Mouse (Mus musculus) midbrain, embryonic 15.5 days (tissue): Measurements from ENCODE around the gene Ugt1a9. TPM values are rescaled to one million over a fixed set of nuclear protein-coding genes. Genes with fewer than 3 reads are reported as not detected.
"Not testable (repeated sequence)": the region's sequence is repeated elsewhere in the genome, so short reads cannot be mapped to it uniquely, and the experiment has no call there.

ENCODE experiments used
- ATAC-seq: fragments of 200-750 bp; cut with Nextera tagmentation; replicated peaks from 2 replicates; pipeline ENCODE4 v1.8.0; 2017; ENCODE audit warnings: moderate TSS enrichment
- H3K27ac ChIP-seq: fragments of 300-500 bp; sonication (generic); 2 replicates; pipeline ENCODE4 v1.5.1; 2015; ENCODE audit warnings: mild to moderate bottlenecking, inconsistent platforms
- H3K27me3 ChIP-seq: fragments of 300-500 bp; sonication (generic); replicated peaks from 2 replicates; pipeline ENCODE4 v1.6.1; 2015; ENCODE audit warnings: inconsistent platforms
- H3K36me3 ChIP-seq: fragments of 300-500 bp; sonication (generic); replicated peaks from 2 replicates; pipeline ENCODE4 v1.6.1; 2015; ENCODE audit warnings: inconsistent platforms
- H3K4me1 ChIP-seq: fragments of 300-500 bp; sonication (generic); 2 replicates; pipeline ENCODE4 v1.6.1; 2015; ENCODE audit warnings: inconsistent platforms
- H3K4me2 ChIP-seq: fragments of 300-500 bp; sonication (generic); 2 replicates; pipeline ENCODE4 v1.6.1; 2015; ENCODE audit warnings: inconsistent platforms, mild to moderate bottlenecking, moderate library complexity
- H3K4me3 ChIP-seq: fragments of 300-500 bp; sonication (generic); 2 replicates; pipeline ENCODE4 v1.5.1; 2015; ENCODE audit warnings: mild to moderate bottlenecking, inconsistent platforms
- H3K9ac ChIP-seq: fragments of 300-500 bp; sonication (generic); 2 replicates; pipeline ENCODE4 v1.6.1; 2015; ENCODE audit warnings: mild to moderate bottlenecking, inconsistent platforms
- H3K9me3 ChIP-seq: fragments of 300-500 bp; sonication (generic); 2 replicates; pipeline ENCODE4 v1.6.1; 2016; ENCODE audit warnings: inconsistent platforms
- WGBS: fragments of 180-500 bp; shearing (Covaris S2); methylation state at CpG from one replicate; pipeline ENCODE4 v1.1.7; 2015; ENCODE audit warnings: mixed read lengths; 5-methylcytosine and 5-hydroxymethylcytosine counted together
- polyA plus RNA-seq: library from polyadenylated mRNA; unstranded; fragments of >200 nt; fragmentation: Nextera tagmentation; extraction: Ambion mirVana; gene quantifications from 2 replicates; pipeline ENCODE4 v1.2.1, GENCODE M21; 2015

Ugt1a9 gene
- polyA plus RNA-seq, 1 experiment from 2014 or later = not detected

DNA sequence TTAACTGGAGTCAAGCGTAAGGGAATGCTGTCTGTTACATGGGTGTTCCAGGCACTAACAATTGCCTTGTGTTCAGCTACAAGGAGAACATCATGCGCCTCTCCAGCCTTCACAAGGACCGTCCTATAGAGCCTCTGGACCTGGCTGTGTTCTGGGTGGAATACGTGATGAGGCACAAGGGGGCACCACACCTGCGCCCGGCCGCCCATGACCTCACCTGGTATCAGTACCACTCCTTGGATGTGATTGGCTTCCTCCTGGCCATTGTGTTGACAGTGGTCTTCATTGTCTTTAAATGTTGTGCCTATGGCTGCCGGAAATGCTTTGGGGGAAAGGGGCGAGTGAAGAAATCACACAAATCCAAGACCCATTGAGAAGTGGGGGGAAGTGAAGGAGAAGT lies 147.5 kb downstream of the Ugt1a9 start:
- H3K9me3 ChIP-seq = peaks cover 47% of the 10 kb centered on the region
- 75% methylated on average over 9 of the region's 9 CpGs for WGBS
- no peak overlapping the region for H3K4me3 ChIP-seq
- H3K9ac ChIP-seq = no peak overlapping the region
- no peaks in the 10 kb centered on the region for H3K4me1 ChIP-seq
- H3K27ac ChIP-seq = no peak overlapping the region
- H3K27me3 ChIP-seq = no peaks in the 10 kb centered on the region
- no peaks in the 10 kb centered on the region for H3K36me3 ChIP-seq
- no peak for ATAC-seq
- no peak overlapping the region for H3K4me2 ChIP-seq

GRCm38 (mm10) chr1:88218591-88218990 lies 148.0 kb downstream of the Ugt1a9 start:
- H3K27me3 ChIP-seq = no peaks in the 10 kb centered on the region
- no peak overlapping the region for H3K27ac ChIP-seq
- no peak overlapping the region for H3K4me2 ChIP-seq
- H3K4me1 ChIP-seq = no peaks in the 10 kb centered on the region
- WGBS = 55% methylated on average over 4 of the region's 4 CpGs
- ATAC-seq = no peak
- H3K9ac ChIP-seq = no peak overlapping the region
- H3K9me3 ChIP-seq = peaks cover 42% of the 10 kb centered on the region
- H3K36me3 ChIP-seq = no peaks in the 10 kb centered on the region
- H3K4me3 ChIP-seq = no peak overlapping the region

DNA sequence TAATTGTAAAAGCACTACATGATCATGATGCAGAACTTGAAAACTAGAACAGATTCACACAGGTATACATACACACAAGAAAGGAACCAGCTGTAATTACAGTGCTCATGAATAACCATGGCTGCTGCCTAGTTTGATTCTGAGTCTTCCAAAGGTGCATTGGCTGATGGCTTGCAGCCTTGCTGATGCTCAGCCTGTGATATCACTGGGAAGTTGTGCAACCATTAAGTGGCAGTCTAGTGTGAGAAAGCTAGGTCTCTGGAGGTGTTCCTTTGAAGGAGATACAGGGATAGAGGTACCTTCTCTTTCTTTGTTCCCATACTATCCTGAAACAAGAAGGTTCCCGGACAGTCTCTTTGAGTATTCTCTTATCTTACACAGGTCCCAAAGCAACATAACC lies 148.5 kb downstream of the Ugt1a9 start:
- H3K9ac ChIP-seq = no peak overlapping the region
- no peak overlapping the region for H3K4me3 ChIP-seq
- no peak overlapping the region for H3K4me2 ChIP-seq
- no peak overlapping the region for H3K27ac ChIP-seq
- 16% methylated on average over 1 of the region's 1 CpGs for WGBS
- H3K36me3 ChIP-seq = no peaks in the 10 kb centered on the region
- peaks cover 37% of the 10 kb centered on the region for H3K9me3 ChIP-seq
- no peak for ATAC-seq
- no peaks in the 10 kb centered on the region for H3K4me1 ChIP-seq
- no peaks in the 10 kb centered on the region for H3K27me3 ChIP-seq

- no peak overlapping the region for H3K4me2 ChIP-seq
- H3K27ac ChIP-seq = no peak overlapping the region
- no peak overlapping the region for H3K4me3 ChIP-seq
- H3K27me3 ChIP-seq = no peaks in the 10 kb centered on the region
- peaks cover 27% of the 10 kb centered on the region for H3K9me3 ChIP-seq
- no peaks in the 10 kb centered on the region for H3K36me3 ChIP-seq
- H3K9ac ChIP-seq = no peak overlapping the region
- ATAC-seq = no peak
- no peaks in the 10 kb centered on the region for H3K4me1 ChIP-seq
Measured at GRCm38 (mm10) chr1:88220336-88220735, 149.7 kb downstream of the Ugt1a9 start.

DNA sequence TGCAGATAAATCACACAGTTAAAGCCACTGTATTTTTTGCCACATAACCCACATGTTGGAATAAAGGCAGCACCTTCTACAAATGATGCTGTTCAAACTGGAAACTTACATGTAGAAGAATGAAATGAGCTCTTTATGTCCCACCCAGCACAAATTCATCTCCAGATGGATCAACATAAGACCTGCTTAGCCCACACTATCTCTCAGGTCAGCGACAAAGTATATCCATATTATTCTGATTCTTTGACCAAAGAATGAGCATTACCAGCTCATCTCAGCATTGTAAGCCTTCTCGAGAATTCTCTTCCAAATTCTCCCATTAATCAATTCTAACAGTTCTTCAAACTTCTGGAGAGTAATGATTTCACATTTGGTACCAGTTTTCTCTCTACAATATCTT lies 151.6 kb downstream of the Ugt1a9 start:
- ATAC-seq = no peak
- 48% methylated on average over 2 of the region's 2 CpGs for WGBS
- H3K27me3 ChIP-seq = no peaks in the 10 kb centered on the region

GRCm38 (mm10) chr1:88223011-88223515 lies 152.5 kb downstream of the Ugt1a9 start:
- peaks cover 33% of the 10 kb centered on the region for H3K9me3 ChIP-seq
- H3K27me3 ChIP-seq, ATAC-seq, H3K4me2 ChIP-seq, H3K9ac ChIP-seq, H3K27ac ChIP-seq, H3K4me3 ChIP-seq, H3K4me1 ChIP-seq, H3K36me3 ChIP-seq: not testable (repeated sequence)

More for the DNA sequence above, 151.6 kb downstream of the Ugt1a9 start:
- Histone ChIP-seq H3K4me1 (no peaks in the 10 kb centered on the region), H3K9ac (no peak overlapping the region), H3K4me2 (no peak overlapping the region), H3K36me3 (no peaks in the 10 kb centered on the region), H3K9me3 (peaks cover 29% of the 10 kb centered on the region), H3K27ac (no peak overlapping the region), H3K4me3 (no peak overlapping the region)

DNA sequence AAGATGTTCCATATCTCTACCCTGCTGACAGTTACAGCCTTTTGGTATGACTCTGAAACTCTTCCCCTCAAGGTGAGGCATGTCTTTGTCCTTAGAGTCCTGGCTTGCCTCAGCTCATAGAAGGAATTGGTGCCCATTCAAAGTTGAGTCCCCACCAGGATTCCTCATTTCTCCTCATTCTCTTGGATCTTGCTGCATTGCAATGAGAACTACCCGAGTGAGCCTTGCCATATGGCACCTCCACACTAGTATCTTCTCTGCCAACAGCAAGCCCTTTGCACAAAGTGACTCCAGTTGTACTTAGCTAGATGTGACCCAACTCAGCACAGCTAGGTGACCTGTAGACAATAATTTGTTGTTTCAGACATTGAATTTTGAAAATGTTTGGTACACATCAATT lies 153.0 kb downstream of the Ugt1a9 start:
- no peaks in the 10 kb centered on the region for H3K27me3 ChIP-seq
- H3K4me3 ChIP-seq = no peak overlapping the region
- no peaks in the 10 kb centered on the region for H3K36me3 ChIP-seq
- H3K9ac ChIP-seq = no peak overlapping the region
- no peaks in the 10 kb centered on the region for H3K4me1 ChIP-seq
- no peak for ATAC-seq
- H3K27ac ChIP-seq = no peak overlapping the region
- H3K9me3 ChIP-seq = peaks cover 38% of the 10 kb centered on the region
- H3K4me2 ChIP-seq = no peak overlapping the region
- WGBS = 49% methylated on average over 1 of the region's 1 CpGs

GRCm38 (mm10) chr1:88224029-88224776 lies 153.6 kb downstream of the Ugt1a9 start:
- Histone ChIP-seq H3K9ac (no peak overlapping the region), H3K27ac (no peak overlapping the region), H3K9me3 (peaks cover 44% of the 10 kb centered on the region), H3K36me3 (no peaks in the 10 kb centered on the region), H3K27me3 (no peaks in the 10 kb centered on the region), H3K4me3 (no peak overlapping the region), H3K4me1 (no peaks in the 10 kb centered on the region), H3K4me2 (no peak overlapping the region)
- ATAC-seq = no peak
- WGBS = 76% methylated on average over 2 of the region's 2 CpGs

DNA sequence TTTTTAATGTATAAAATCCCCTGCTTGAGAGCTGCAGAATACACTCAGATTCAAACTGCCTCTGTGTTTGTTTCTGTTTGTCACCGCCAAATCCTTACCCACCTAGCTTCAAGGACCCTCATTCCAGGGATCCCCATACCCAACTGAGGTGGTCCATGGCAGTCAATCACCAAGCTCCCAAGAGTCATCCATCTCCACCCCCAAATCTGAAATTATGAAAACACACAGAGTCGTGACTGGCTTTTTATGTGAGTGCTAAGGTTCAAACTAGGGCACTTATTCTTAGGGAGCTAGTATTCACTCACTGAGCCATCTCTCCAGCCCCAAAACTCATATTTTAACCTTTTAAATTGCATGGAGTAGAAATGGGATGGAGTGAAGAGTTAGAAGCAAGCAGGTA lies 154.7 kb downstream of the Ugt1a9 start:
- not testable (repeated sequence) for H3K4me2 ChIP-seq, H3K4me1 ChIP-seq, H3K27me3 ChIP-seq, H3K9ac ChIP-seq, H3K36me3 ChIP-seq, H3K4me3 ChIP-seq, H3K27ac ChIP-seq, ATAC-seq
- WGBS = 42% methylated on average over 2 of the region's 2 CpGs
- peaks cover 55% of the 10 kb centered on the region for H3K9me3 ChIP-seq

DNA sequence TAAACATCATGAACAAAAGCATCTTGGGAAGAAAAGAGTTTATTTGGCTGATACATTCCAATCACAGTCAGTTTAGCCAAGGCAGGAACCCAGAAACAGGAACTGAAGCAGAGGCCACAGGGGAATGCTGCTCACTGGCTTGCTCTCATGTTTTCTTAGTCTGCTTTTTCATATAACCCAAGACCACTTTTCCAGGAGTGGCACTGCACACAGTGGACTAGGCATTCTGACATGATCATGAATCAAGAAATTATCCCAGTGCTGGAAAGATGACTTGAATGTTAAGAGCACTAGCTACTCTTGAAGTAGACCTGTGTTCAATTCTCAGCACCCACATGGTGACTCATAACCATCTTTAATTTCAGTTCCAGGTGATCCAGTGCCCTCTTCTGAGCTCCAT lies 155.1 kb downstream of the Ugt1a9 start:
- no peaks in the 10 kb centered on the region for H3K27me3 ChIP-seq
- peaks cover 59% of the 10 kb centered on the region for H3K9me3 ChIP-seq
- H3K4me3 ChIP-seq = no peak overlapping the region
- no peak overlapping the region for H3K9ac ChIP-seq
- no peak overlapping the region for H3K27ac ChIP-seq
- no peak overlapping the region for H3K4me2 ChIP-seq
- ATAC-seq = no peak
- no peaks in the 10 kb centered on the region for H3K36me3 ChIP-seq
- no peaks in the 10 kb centered on the region for H3K4me1 ChIP-seq

GRCm38 (mm10) chr1:88226670-88227379 lies 156.2 kb downstream of the Ugt1a9 start, which contains the start of gene Mroh2a:
Mroh2a (plus strand) TSS chr1:88226986.
- Histone ChIP-seq H3K4me1 (no peaks in the 10 kb centered on the region), H3K4me3 (no peak within 1 kb of the TSS)
- 54% methylated on average over 5 of the region's 5 CpGs for WGBS

DNA sequence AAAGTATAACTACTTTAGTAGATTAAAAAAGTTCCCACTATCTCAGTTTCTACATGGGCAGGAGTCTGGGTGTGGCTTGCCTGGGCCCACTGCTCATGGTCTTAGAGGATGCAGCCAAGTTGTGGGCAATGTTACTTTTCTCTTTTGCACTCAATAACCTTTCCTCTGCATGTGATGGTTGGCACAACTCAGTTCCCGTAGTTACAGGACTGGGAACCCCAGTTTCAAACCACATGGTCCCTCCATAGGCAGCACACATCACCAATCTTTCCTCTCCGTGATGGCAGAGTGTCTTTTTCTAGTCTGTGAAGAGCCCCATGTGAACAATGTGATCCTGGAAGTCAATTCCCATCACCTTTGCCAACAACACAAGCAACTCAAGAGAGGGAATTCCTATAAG lies 156.9 kb downstream of the Ugt1a9 start:
- H3K27me3 ChIP-seq = no peaks in the 10 kb centered on the region
- no peak overlapping the region for H3K4me2 ChIP-seq
- no peaks in the 10 kb centered on the region for H3K4me1 ChIP-seq
- no peaks in the 10 kb centered on the region for H3K36me3 ChIP-seq
- H3K4me3 ChIP-seq = no peak overlapping the region
- no peak overlapping the region for H3K9ac ChIP-seq
- H3K9me3 ChIP-seq = peaks cover 72% of the 10 kb centered on the region
- WGBS = 58% methylated on average over 2 of the region's 2 CpGs
- H3K27ac ChIP-seq = no peak overlapping the region
- ATAC-seq = no peak

More at GRCm38 (mm10) chr1:88226670-88227379, 156.2 kb downstream of the Ugt1a9 start, which contains the start of gene Mroh2a:
- Histone ChIP-seq H3K9ac (no peak within 1 kb of the TSS), H3K4me2 (no peak within 1 kb of the TSS), H3K27me3 (no peaks in the 10 kb centered on the region), H3K9me3 (peaks cover 69% of the 10 kb centered on the region), H3K27ac (no peak within 1 kb of the TSS), H3K36me3 (no peaks in the 10 kb centered on the region)
- no peak for ATAC-seq

- no peak overlapping the region for H3K4me2 ChIP-seq
- 71% methylated on average over 7 of the region's 7 CpGs for WGBS
- H3K4me1 ChIP-seq = no peaks in the 10 kb centered on the region
- H3K9ac ChIP-seq = no peak overlapping the region
- H3K27ac ChIP-seq = no peak overlapping the region
- H3K36me3 ChIP-seq = no peaks in the 10 kb centered on the region
- no peaks in the 10 kb centered on the region for H3K27me3 ChIP-seq
- no peak for ATAC-seq
- H3K9me3 ChIP-seq = peaks cover 78% of the 10 kb centered on the region
- H3K4me3 ChIP-seq = no peak overlapping the region
Measured at GRCm38 (mm10) chr1:88228121-88228520, 157.5 kb downstream of the Ugt1a9 start.
